Mouse (Mus musculus) lung, postnatal 4 days (tissue): ENCODE data around the gene 4933417A18Rik.
"Not testable (repeated sequence)": the region's sequence is repeated elsewhere in the genome, so short reads cannot be mapped to it uniquely, and the experiment has no call there.

Experiments
- DNase-seq, 2 experiments: peaks; one replicate each; pipeline ENCODE4 v3.0.0; 2021

4933417A18Rik gene

GRCm38 (mm10) chr13:34976116-34976515, 51.9 kb downstream of the 4933417A18Rik start:
- no peak for DNase-seq

GRCm38 (mm10) chr13:34977410-34977809, 53.2 kb downstream of the 4933417A18Rik start:
- DNase-seq: no peak

GRCm38 (mm10) chr13:34978635-34979034, 54.4 kb downstream of the 4933417A18Rik start:
- not testable (repeated sequence) for DNase-seq

- DNase-seq: not testable (repeated sequence)
Observed at GRCm38 (mm10) chr13:34983479-34983878, 59.3 kb downstream of the 4933417A18Rik start.

- no peak for DNase-seq
Observed at GRCm38 (mm10) chr13:34991581-34992273, 67.5 kb downstream of the 4933417A18Rik start.

GRCm38 (mm10) chr13:34993085-34993484, 68.9 kb downstream of the 4933417A18Rik start:
- DNase-seq: no peak

GRCm38 (mm10) chr13:34993595-34993982, 69.4 kb downstream of the 4933417A18Rik start:
- DNase-seq: no peak

GRCm38 (mm10) chr13:34993983-34994811, 70.0 kb downstream of the 4933417A18Rik start:
- DNase-seq: peak; percentile 97 to 98

- DNase-seq: peak; percentile 36 to 45
Observed at GRCm38 (mm10) chr13:34995925-34996324, 71.7 kb downstream of the 4933417A18Rik start.
